Mouse (Mus musculus): ENCODE results near the gene Bpifa5. TPM values are rescaled to one million over a fixed set of nuclear protein-coding genes. Genes with fewer than 3 reads are reported as not detected.

Bpifa5 gene
- polyA plus RNA-seq, 2 experiments from 2014 or later, result not detected

- no peak for ATAC-seq
These were observed 46.7 kb downstream of the Bpifa5 start for GRCm38 (mm10) chr2:154209112-154209511.

DNA sequence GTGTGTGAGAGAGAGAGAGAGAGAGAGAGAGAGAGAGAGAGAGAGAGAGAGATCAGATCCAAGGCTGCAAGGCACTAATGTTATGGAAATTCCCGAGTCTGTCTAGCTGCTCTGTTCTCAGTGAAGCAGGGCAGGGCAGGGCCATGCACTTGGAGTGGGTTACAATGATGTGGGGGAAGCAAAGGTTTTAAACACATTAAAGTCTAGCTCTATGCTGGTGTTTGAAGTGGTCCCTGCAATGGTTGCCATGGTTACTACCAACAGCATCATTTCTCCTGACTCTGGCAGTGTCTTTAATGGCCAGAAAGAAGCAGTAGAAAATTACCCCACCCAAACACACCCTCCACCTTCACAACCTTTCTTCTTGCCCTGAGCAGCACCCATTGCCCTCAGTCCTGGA lies 48.7 kb downstream of the Bpifa5 start:
- no peak for ATAC-seq

GRCm38 (mm10) chr2:154211881-154212280 lies 49.5 kb downstream of the Bpifa5 start:
- no peak for ATAC-seq

DNA sequence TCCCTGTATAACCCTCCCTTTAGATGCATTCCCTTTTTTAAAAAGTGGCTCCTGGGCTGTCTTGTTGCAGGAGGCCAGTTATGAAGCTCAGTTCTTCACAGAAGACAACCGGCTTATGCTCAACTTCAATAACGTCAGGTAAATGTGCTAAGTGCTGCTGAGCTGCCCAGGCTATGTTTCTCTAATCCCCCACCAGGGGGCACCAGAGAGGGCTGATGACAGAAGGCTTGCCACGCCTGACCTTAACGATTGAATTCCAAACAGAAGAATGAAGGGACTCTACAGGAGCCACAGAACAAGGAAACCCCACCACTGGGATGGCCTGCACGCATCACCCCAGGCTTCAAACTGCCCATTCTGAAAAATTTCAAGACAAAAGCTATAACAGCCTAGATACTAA lies 52.8 kb downstream of the Bpifa5 start:
- ATAC-seq, result no peak

Other genes with a start within 250 kb of the Bpifa5 start
- gene Bpifb3, start 244.4 kb upstream of the Bpifa5 start, polyA plus RNA-seq (2017; shearing (Covaris generic)), result not detected
- gene Bpifb4, start 224.4 kb upstream of the Bpifa5 start, polyA plus RNA-seq (2017; shearing (Covaris generic)), result not detected
- not detected for gene Bpifa6, start 187.7 kb upstream of the Bpifa5 start, polyA plus RNA-seq (2017; shearing (Covaris generic))
- gene Bpifa2, start 154.3 kb upstream of the Bpifa5 start, polyA plus RNA-seq (2017; shearing (Covaris generic)), result not detected
- gene Bpifa3, start 32.3 kb upstream of the Bpifa5 start, polyA plus RNA-seq (2017; shearing (Covaris generic)), result not detected
- gene Bpifa1, start 19.7 kb upstream of the Bpifa5 start, polyA plus RNA-seq (2017; shearing (Covaris generic)), result not detected
- gene Bpifb1, start 28.2 kb downstream of the Bpifa5 start, polyA plus RNA-seq (2017; shearing (Covaris generic)), result not detected
- not detected for gene Bpifb5, start 61.1 kb downstream of the Bpifa5 start, polyA plus RNA-seq (2017; shearing (Covaris generic))
- gene Bpifb9a, start 95.2 kb downstream of the Bpifa5 start, polyA plus RNA-seq (2017; shearing (Covaris generic)), result not detected
- gene Bpifb9b, start 144.6 kb downstream of the Bpifa5 start, polyA plus RNA-seq (2017; shearing (Covaris generic)), result not detected
- 10 to 100 TPM; 24.4 to 38.9 TPM for gene Cdk5rap1, start 210.4 kb downstream of the Bpifa5 start, polyA plus RNA-seq (2017; shearing (Covaris generic))
- gene Snta1, start 245.5 kb downstream of the Bpifa5 start, polyA plus RNA-seq (2017; shearing (Covaris generic)), result not detected